Mouse (Mus musculus): ENCODE results near the gene Map3k19. TPM values are rescaled to one million over a fixed set of nuclear protein-coding genes. Genes with fewer than 3 reads are reported as not detected.
A peak's percentile ranks its signal among the peaks of the same experiment; 100 is the strongest.

Gene Map3k19
- not detected in 2 replicates for total RNA-seq (2015; ENCODE audit: low replicate concordance)
- total RNA-seq (2017; ENCODE audit: low replicate concordance): not detected in 2 replicates

DNA sequence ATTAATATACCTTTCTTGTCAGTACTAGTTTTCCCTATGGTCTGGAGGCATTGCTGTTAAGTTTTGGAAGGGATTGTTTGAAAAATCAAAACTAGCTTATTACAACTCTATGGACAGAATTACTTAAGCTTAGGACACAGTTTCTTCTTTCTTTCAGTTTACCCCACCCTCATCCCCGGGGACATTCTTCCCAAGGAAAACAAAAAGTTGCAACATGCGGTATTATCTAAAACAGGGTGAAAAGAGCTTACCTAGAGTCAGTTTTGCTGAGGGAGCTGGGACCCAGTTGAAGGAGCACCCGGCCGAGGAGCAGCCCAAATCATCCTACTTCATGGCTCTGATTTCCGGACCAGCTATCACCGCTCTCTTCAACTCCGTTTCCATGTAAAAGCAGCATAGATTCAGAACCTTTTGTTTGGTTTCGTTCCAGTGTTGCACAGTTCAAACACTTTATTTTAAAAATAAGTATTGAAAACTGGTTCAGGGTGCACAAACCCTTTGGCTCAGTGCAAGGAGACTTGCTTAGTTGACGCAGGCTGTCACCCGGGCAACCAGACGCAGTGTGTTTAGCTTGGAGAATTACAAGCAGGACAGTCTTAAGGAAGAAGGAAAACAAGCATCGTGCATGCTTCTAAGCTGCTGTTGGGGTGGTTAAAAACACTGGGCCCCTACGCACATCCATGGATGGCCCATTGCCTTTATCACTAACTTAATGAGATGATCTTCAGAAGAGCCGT is at the start of gene Map3k19:
Gene Map3k19, minus strand, starts transcription at position 546 of the 737 bp plus-strand sequence.
- ATAC-seq (replicated peaks; ENCODE audit: low FRiP score, poor library complexity, severe bottlenecking): no peak

DNA sequence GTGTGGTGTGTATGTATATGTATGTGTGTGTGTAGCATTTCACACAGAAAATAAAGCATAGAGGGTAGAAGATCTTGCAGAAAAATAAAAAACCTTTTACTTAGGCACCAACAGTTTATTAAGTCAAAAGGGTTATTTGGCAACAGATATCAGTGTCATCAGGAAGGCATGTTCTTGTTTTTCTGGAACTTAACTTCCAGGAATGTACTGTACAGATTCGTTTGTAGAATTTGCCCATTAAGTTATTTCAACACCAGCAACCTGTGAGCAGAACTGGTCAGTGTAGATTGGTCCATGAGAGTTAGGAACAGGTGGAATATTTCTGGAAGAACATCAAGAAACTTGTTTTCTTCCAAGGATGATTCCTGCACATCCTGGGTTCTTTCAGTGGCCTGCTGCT is 44.6 kb upstream of the Map3k19 start:
- ATAC-seq (replicated peaks; ENCODE audit: low FRiP score, poor library complexity, severe bottlenecking): no peak

DNA sequence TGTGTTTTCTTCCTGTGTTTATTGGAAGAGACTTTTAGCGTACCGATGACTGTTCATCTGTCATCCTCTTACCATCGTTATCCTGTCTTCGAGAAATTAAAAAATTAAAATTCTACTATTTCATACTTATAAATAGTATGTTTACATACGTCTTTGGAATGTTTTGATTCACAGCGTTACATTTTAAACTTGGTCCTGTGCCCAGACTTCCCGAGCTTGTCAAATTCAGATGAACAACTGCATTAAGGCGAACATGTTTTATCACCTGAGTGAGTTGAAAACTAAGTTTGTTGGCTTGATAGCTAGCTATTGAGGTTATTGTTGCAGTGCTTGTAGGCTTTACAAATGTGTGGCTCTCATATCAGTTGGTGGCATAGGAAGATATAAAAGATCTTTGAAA is 14.4 kb upstream of the Map3k19 start:
- ATAC-seq (replicated peaks; ENCODE audit: low FRiP score, poor library complexity, severe bottlenecking): no peak; the same call in 1 of the 2 replicates

DNA sequence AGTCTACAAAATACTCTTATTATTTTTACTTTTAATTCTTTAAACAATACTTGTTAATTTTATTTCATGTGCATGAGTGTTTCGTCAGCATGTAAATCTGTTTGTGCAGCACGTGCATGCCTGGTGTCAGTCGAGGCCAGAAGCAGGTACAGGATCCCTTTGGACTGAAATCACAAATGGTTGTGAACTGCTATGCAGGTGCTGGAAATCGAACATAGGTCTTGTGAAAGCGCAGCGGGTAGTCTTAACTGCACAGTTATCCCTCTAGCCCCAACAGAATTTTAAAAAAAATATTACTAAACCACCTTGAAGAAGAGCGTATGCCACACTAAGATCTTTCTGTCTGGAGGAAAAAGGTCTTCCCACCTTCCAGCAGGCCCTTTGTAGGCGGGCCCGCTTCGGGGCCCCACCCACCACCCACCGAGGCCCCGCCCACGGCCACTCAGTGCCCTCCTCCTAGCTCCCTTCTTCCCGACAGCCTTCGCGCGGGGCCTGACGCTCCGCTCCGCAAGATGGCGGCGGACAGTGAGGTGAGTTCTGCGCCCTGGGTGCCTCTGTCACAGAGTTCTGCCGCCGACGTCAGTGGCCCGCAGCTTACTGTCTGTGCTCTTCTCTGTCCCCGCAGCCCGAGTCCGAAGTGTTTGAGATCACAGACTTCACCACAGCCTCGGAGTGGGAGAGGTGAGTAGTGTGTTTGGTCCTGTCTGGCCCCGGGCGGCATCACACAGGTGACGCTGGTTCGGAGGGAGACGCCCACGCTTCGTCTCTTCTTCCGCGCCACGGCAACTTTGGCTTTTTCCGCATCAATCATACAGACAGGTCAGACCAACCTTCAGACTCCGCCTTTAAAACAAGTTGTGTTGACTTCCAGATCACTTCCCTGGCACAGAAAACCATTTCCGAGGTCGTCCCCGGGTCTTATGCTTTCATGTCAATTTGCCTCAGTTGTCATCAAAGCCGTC is 13.8 kb upstream of the Map3k19 start, which contains the start of gene Rab3gap1:
Gene Rab3gap1, plus strand, starts transcription at position 474 of the 962 bp plus-strand sequence.
- ATAC-seq (replicated peaks; ENCODE audit: low FRiP score, poor library complexity, severe bottlenecking): peak; percentile 100

DNA sequence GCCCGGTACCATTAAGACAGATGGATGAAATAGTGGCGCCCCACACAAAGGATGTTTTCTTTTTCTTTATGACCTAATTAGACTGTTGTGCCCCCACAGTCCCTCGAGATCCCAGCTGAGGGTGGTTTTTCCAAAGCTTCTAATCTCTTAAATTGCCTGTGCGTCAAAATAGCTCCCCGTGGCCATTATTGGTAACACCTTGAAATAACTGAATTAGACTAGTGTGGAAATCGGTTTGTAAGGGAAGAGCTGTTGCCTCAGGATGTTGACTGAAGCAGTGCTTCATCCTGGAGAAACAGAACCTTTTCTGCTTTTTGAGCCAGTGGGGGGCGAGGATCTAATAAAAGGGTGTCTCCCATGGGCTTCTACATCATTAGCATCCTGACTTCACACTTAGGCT is 9.0 kb upstream of the Map3k19 start:
- ATAC-seq (replicated peaks; ENCODE audit: low FRiP score, poor library complexity, severe bottlenecking): no peak

DNA sequence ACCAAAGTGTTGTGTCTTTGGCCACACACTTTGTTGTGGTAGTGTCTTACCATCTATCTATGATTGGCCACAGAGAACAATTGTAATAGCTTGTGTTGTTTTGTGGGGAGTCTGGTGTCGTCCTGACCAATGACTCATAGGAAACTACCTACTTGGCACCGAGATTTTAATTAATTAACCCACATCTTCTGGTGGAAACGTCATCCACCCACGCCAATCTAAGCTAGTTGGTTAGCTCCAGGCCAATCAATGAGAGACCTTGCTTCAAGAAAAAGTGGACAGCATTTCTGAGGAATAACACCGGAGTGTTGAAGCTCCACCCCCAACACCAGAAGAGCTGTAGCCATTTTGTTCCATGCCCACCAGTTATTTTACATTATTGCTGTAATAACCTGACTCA is 7.1 kb upstream of the Map3k19 start:
- ATAC-seq (replicated peaks; ENCODE audit: low FRiP score, poor library complexity, severe bottlenecking): no peak

DNA sequence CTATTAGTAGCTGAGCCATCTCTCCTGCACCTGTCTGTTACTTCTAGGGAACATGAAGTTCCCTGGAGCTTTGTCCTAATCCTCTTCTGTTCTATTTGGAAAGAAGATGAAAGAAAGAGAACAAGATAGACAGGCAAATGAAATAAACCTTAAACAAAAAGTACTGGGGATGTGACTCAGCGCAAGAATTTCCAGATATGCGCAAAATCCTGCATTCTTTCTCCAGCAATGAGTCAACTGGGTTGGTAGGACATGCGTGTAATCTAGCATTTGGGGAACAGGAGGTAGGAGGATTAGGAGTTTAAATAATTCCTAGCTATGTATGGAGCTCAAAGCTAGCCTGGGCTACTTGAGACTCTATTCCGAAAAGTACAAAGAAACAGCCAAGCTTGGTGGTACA is 5.7 kb upstream of the Map3k19 start:
- ATAC-seq (replicated peaks; ENCODE audit: low FRiP score, poor library complexity, severe bottlenecking): no peak

DNA sequence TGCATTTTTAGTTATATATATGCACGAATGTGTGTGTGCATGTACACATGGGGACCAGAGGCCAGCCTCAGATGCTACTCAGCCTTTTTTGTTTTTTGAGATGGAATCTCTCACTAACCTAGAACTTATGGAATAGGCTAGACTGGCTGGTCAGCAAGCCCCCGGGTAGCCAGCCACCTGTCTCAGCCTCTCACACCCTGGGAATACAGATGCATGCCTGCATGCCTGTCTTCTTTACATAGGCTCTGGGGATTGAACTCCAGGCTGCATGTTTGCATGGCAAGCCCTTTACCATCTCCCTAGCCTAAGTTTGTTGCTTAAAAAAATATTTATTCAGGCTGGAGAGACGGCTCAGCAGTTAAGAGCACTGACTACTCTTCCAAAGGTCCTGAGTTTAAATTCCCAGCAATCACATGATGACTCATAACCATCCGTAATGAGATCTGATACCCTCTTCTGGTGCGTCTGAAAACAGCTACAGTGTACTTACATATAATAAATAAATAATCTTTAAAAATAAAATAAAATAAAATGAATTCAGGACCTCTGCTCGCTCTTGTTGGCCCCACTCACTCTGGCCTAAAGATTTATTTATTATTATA is 5.1 kb upstream of the Map3k19 start:
- no peak for ATAC-seq (replicated peaks; ENCODE audit: low FRiP score, poor library complexity, severe bottlenecking)

DNA sequence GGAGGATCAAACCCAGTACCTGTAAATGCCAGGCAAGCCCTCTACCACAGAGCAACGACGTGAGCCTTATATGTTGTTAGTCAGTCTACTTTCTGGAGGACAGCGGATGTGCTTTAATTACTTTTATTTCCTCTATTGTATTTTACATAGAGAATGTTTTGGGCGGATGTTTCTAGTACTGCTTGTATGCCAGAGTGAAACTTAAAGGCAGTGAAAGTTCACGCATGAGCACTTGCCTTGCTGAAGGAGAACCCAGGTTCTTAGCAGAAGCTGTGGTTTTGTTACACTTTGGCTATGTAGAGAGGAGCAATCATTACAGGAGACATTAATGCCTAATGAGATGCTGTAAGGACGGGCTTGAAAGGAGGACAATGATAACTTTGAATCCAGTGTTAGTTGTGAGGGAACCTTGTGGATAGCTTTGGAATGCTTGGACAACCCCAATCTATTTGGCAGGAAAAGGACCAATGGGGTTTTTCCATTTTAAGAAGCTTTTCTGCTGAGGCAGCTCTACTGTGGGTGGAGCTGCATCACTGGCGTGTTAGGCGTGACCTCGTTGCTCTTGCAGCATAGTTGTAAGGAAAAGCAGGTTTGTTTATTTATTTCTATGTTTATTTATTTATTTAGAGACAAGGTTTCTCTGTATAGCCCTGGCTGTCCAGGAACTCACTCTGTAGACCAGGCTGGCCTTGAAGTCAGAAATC is 4.3 kb upstream of the Map3k19 start:
- no peak for ATAC-seq (replicated peaks; ENCODE audit: low FRiP score, poor library complexity, severe bottlenecking)

DNA sequence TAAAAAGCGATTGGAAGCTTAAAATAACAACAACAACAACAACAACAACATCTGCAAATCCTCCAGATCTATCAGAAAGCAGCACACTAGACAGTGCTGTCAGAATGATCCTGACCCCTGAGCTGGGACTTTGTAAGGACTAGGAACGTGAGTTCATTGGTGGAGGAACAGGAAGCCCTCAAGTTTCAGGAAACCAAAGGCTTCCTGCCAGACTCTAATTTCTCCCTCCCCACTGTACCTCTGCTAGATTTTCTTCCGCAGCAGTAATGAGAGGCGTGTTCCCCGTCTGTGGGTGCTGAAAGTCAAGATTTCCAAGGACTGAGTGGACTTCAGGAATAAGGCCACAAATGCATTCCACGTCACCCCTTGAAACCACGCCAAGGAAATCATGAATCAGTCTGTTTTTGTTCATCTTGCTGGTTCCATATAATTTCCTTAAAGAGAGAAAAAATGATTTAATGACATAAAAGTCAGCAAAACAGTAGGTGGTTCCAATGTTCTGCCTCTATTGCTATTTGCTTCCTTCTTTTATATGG is 4.7 kb downstream of the Map3k19 start:
- no peak for ATAC-seq (replicated peaks; ENCODE audit: low FRiP score, poor library complexity, severe bottlenecking)

DNA sequence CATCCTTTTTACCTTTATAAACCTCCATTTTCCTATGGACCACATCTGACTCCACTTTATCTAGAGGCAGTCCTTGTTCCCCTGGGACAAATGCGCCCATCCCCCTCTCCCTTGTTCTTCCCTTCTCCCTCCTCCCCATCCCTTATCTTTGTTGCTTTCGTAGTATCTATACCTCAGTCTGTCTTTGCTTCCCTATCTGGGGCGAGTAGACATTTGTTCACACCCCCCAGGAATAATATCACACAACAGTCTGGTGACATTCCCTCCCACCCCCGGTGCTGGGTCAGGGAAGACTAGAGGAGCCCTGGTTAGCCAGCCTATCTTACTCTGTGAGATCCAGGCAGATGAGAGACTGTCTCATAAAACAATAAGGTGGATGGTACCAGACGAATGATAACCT is 9.4 kb downstream of the Map3k19 start:
- no peak for ATAC-seq (replicated peaks; ENCODE audit: low FRiP score, poor library complexity, severe bottlenecking)

DNA sequence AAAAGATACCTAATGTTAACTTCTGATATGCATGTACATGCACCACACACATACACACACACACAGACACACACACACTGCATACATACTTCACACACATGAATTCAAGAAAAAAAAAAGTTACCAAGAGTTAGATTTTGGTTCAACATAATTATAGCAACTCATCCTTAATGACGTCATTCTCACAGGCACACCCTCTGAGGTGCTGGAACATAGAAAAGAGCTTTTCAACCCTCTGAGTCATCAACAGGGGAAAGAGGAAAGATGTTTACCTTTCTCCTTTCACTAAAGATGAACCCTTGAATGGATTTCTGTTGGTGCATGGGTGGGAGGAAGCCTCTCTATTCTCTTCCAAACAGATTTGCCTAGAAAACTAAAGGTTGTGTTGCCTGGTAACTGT is 16.2 kb downstream of the Map3k19 start:
- 0 out of 2 replicates have a peak, but pooled peaks have one; percentile 57 for ATAC-seq (replicated peaks; ENCODE audit: low FRiP score, poor library complexity, severe bottlenecking)

DNA sequence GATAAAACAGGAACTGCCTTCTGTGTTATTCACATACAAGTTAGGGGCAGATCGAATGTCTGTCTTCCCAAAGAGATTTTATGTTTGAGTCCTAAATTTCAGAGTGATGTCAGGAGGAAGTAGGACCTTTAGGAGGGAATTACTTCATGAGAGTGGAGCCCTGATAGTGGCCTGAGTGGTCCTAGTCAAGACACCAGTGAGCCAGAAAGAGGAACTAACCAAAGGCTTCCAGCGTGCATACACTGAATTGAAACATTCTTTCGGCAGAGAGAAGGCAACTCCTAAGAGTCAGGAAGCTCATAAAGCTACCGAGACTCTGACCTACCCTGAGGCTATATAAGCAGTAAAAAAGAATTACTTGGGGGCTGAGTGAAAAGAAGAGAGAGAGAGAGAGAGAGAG is 18.2 kb downstream of the Map3k19 start:
- ATAC-seq (replicated peaks; ENCODE audit: low FRiP score, poor library complexity, severe bottlenecking): no peak

DNA sequence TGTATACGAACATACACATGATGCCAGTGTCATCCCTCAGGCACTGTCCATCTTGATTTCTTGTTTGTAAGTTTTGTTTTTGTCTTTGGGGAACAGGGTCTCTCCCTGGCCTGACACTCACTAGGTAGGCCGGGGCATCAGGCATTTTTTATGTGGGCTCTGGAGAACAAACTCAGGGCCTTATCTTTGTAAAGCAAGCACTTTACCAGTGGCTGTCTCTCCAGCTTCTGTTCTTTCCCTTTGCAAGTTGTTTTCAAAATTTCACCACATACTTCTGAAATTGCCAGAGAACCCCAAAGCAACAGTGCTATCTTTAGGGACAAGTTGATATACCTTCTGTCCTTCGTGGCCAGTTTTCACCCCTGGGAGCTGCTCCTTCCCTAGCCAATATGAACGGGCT is 20.6 kb downstream of the Map3k19 start:
- no peak for ATAC-seq (replicated peaks; ENCODE audit: low FRiP score, poor library complexity, severe bottlenecking)

DNA sequence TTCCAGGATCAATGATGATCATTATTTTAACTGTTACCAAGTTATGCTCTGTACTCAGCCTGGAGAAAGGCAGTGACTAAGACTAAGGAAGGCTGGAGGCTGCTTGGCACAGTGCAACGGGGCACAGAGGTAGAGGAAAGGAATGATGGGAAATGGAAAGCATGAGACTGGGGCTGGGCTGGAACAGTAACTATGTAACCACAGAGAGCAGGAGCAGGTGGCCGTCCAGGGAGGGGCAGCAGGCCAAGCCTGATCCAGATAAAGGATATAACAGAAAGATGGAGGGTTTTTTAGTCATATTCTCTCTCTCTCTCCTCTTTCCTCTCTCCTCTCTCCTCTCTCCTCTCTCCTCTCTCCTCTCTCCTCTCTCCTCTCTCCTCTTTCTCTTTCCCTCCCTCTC is 21.1 kb downstream of the Map3k19 start:
- no peak for ATAC-seq (replicated peaks; ENCODE audit: low FRiP score, poor library complexity, severe bottlenecking)

DNA sequence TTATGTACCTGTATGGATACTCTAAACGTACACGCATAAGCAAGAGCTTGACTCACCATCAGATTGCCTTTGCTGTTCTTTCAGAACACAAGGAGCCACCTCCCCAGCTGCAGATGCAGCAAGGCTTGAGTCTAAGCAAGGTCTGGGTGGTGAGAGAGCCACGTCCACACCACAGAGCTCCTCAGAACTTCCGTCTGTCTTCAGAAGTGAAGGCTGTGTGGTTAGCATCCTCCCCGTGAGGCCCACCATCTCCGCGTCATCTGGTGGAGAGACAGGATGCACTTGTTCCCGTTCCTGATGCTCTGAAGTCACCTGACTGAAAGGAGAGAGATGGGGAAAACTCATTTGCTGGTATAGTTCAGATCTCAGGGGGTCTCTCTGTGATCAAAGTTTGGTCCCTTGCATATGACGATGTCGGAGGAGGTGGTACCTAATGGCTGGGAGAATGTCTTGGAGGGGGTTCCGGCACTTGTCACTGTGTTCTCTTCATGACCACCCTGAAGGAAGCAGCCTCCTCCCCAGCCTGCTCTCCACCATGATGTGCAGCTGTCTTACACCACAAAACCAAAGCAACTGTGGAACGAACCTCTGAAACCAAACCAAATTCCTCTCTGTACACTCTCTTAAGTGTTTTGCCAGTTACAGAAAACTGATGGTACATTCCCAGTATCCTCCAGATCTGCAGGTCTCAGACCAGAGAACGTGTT is 24.5 kb downstream of the Map3k19 start:
- ATAC-seq (replicated peaks; ENCODE audit: low FRiP score, poor library complexity, severe bottlenecking): no peak

DNA sequence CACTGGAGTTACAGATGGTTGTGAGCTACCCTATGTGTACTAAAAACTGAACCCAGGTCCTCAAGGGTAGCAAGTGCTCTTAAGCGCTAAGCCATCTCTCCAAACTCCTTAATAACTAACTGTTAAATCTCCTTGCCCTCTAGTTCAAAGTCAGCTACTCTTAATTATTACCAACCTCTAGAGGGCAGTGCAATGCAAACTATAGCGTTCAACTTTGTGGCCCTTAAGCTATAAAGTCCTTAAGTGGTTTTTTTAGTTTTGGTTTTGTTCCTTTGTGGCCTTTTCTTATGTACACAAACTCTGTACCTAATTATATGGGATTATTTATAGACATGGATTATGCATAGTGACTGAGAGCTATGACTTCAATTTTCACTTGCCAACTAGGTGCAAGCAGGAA is 27.5 kb downstream of the Map3k19 start:
- 0 out of 2 replicates have a peak, but pooled peaks have one; percentile 70 for ATAC-seq (replicated peaks; ENCODE audit: low FRiP score, poor library complexity, severe bottlenecking)

DNA sequence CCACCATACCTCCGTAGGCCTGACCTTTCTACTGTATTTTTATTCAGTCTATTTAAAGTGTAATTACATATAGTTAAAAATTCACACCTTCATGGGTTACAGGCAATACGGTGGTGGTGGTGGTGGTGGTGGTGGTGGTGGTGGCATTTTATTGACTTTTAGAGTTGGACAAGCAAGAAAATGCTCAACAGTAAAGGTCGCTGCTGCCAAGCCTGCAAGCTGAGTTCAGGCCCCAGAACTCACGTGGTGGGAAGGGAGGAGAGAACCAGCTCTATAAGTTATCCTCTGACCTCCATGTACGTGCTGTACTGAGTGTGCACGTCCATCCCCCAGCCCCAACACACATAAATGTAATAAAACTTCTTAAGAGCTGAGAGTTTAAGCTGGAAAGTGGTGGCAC is 38.5 kb downstream of the Map3k19 start:
- no peak for ATAC-seq (replicated peaks; ENCODE audit: low FRiP score, poor library complexity, severe bottlenecking)

DNA sequence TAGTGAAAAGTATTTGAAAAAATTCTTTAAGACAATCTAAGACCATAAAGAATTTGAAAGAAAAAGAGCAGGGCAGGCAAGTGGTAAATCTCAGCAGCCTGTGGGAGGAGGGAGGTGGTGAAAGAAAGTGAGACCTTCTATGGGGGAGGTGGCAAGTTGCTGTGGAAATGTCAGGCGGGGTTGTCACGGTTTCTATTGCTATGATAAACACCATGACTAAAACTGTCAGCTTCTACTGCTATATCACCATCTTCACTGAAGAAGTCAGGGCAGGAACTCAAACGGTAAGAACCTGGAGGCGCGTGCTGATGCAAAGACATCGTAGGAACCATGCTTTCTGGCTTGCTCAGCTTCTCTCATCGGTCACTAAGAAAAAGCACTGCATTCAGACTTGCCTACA is 41.9 kb downstream of the Map3k19 start:
- ATAC-seq (replicated peaks; ENCODE audit: low FRiP score, poor library complexity, severe bottlenecking): no peak

Measured in erythroblast, adult 5-6 weeks (primary cell).